In genomic region chr7:73539116-73539682, GRCm38 (mm10) we compare ENCODE assay signal across 8 mouse cellular contexts. TPM values are rescaled to one million over a fixed set of nuclear protein-coding genes. Genes with fewer than 3 reads are reported as not detected.
DNase-seq lines count a peak whose midpoint lies in the region; ATAC-seq and TF ChIP-seq lines count a peak whose summit lies in the region.

No protein-coding gene starts in this region.

- H3K4me3 ChIP-seq in forebrain, embryonic 11.5 days (ENCODE audit: low read depth, low read length): peak overlapping the region; percentile 32
- H3K4me3 ChIP-seq in liver, embryonic 14.5 days (ENCODE audit: insufficient read depth in 1 of 2, low read depth in 2 of 2, low read length in 2 of 2): peak overlapping the region; percentile 53 to 73
- peak overlapping the region; percentile 44 for H3K4me3 ChIP-seq in stomach, postnatal 0 days (ENCODE audit: low read depth, low read length)

- DNase-seq in embryo, embryonic 10 days (ENCODE audit: low spot score): peak; percentile 65
- no peak for DNase-seq in embryo, embryonic 9.5 days (ENCODE audit: extremely low spot score)
- DNase-seq in A20 (ENCODE audit: low read depth, low spot score): peak; percentile 81
- DNase-seq in forebrain, embryonic 11.5 days (ENCODE audit: low spot score): no peak
- DNase-seq in liver, embryonic 14.5 days (ENCODE audit: low read depth in 3 of 3, low spot score in 3 of 3): no peak
- DNase-seq in stomach, postnatal 0 days (ENCODE audit: low spot score): no peak
- no peak for DNase-seq in layer of hippocampus, adult 11-12 months (ENCODE audit: low spot score)
- DNase-seq in spleen, adult 18-20 months: no peak

- H3K4me1 ChIP-seq in forebrain, embryonic 11.5 days (replicated peaks; ENCODE audit: control insufficient read depth, insufficient read depth, low read length): peaks cover 7% of the 10 kb centered on the region
- peaks cover 16 to 18% of the 10 kb centered on the region in 2 experiments for H3K4me1 ChIP-seq in liver, embryonic 14.5 days (replicated peaks; ENCODE audit: control insufficient read depth in 2 of 2, insufficient read depth in 2 of 2, low read length in 1 of 2)
- H3K4me1 ChIP-seq in stomach, postnatal 0 days (replicated peaks; ENCODE audit: control insufficient read depth, insufficient read depth): no peaks in the 10 kb centered on the region; the same call in 1 of the 2 replicates

- 26% methylated on average over 2 of the region's 2 CpGs for WGBS in forebrain, embryonic 11.5 days
- 22% methylated on average over 2 of the region's 2 CpGs for WGBS in liver, embryonic 14.5 days (ENCODE audit: insufficient replicate concordance)
- WGBS in stomach, postnatal 0 days: 16% methylated on average over 2 of the region's 2 CpGs

- H3K36me3 ChIP-seq in forebrain, embryonic 11.5 days (ENCODE audit: control insufficient read depth, insufficient read depth, low read length): no peaks in the 10 kb centered on the region; the same call in 1 of the 2 replicates
- peaks cover 22% of the 10 kb centered on the region for H3K36me3 ChIP-seq in liver, embryonic 14.5 days (replicated peaks; ENCODE audit: control insufficient read depth, insufficient read depth, low read depth)
- no peaks in the 10 kb centered on the region for H3K36me3 ChIP-seq in stomach, postnatal 0 days (ENCODE audit: control insufficient read depth, insufficient read depth, low read length)

- H3K27me3 ChIP-seq in forebrain, embryonic 11.5 days (ENCODE audit: control insufficient read depth, insufficient read depth, low read length): no peaks in the 10 kb centered on the region
- no peaks in the 10 kb centered on the region for H3K27me3 ChIP-seq in liver, embryonic 14.5 days (ENCODE audit: control insufficient read depth, insufficient read depth, low read length)
- H3K27me3 ChIP-seq in stomach, postnatal 0 days (ENCODE audit: control insufficient read depth, insufficient read depth, low read length): no peaks in the 10 kb centered on the region

- no peak for ATAC-seq in forebrain, embryonic 11.5 days (replicated peaks; ENCODE audit: low FRiP score)
- ATAC-seq in liver, embryonic 14.5 days (ENCODE audit: insufficient read depth): no peak
- ATAC-seq in stomach, postnatal 0 days (ENCODE audit: low FRiP score, low TSS enrichment): no peak

- no peak for TF ChIP-seq CTCF in liver, embryonic 14.5 days (IDR thresholded peaks at IDR 0.05; ENCODE audit: low read depth)
- no peak for TF ChIP-seq CTCF in stomach, postnatal 0 days (IDR thresholded peaks at IDR 0.05; ENCODE audit: low read depth)

- peak overlapping the region; percentile 60 for H3K9ac ChIP-seq in forebrain, embryonic 11.5 days (ENCODE audit: low read length)
- H3K9ac ChIP-seq in liver, embryonic 14.5 days (replicated peaks): peak overlapping the region; percentile 67
- H3K9ac ChIP-seq in stomach, postnatal 0 days (ENCODE audit: low read length): peak overlapping the region; percentile 71

- peak overlapping the region; percentile 39; the same call in 1 of the 2 replicates for H3K27ac ChIP-seq in forebrain, embryonic 11.5 days (ENCODE audit: low read depth, low read length)
- peak overlapping the region; percentile 60 for H3K27ac ChIP-seq in liver, embryonic 14.5 days
- H3K27ac ChIP-seq in stomach, postnatal 0 days (replicated peaks): peak overlapping the region; percentile 84

- TF ChIP-seq EP300 in liver, embryonic 14.5 days (IDR thresholded peaks at IDR 0.05; ENCODE audit: low read depth): no peak
- TF ChIP-seq EP300 in stomach, postnatal 0 days (optimal IDR thresholded peaks at IDR 0.05): no peak

- H3K9me3 ChIP-seq in forebrain, embryonic 11.5 days (ENCODE audit: control insufficient read depth, low read length): no peaks in the 10 kb centered on the region
- no peaks in the 10 kb centered on the region for H3K9me3 ChIP-seq in liver, embryonic 14.5 days (ENCODE audit: control insufficient read depth, low read length)
- H3K9me3 ChIP-seq in stomach, postnatal 0 days (ENCODE audit: control insufficient read depth, low read length): no peaks in the 10 kb centered on the region

- H3K4me2 ChIP-seq in forebrain, embryonic 11.5 days (ENCODE audit: low read depth, low read length, severe bottlenecking): peak overlapping the region; percentile 70
- H3K4me2 ChIP-seq in liver, embryonic 14.5 days (ENCODE audit: low read depth): peak overlapping the region; percentile 83
- peak overlapping the region; percentile 69 for H3K4me2 ChIP-seq in stomach, postnatal 0 days (replicated peaks; ENCODE audit: low read depth)

RNA-seq across cellular contexts. Expression of gene Chd2, which starts 2.4 kb away (rescaled TPM):
- 61.0 and 66.1 TPM in 2 replicates for polyA plus RNA-seq in forebrain, embryonic 11.5 days (2014; fragmentation: Nextera tagmentation; extraction: Ambion mirVana)
- 12.0 and 13.1 TPM in 2 replicates for polyA plus RNA-seq in liver, embryonic 14.5 days (2012; rRNA removed)
- 14.8 and 17.4 TPM in 2 replicates for polyA plus RNA-seq in liver, embryonic 14.5 days (2014; fragmentation: Nextera tagmentation; extraction: Ambion mirVana)
- polyA plus RNA-seq in stomach, postnatal 0 days (2015; fragmentation: Nextera tagmentation; extraction: Ambion mirVana): 15.9 and 18.0 TPM in 2 replicates

Comparison
In these comparisons a context has a peak if more than half of its experiments do, and no peak if none do; other contexts are left out.
1. DNase-seq: peak in embryo, embryonic 10 days (single experiment) and A20 (single experiment); none in embryo, embryonic 9.5 days (single experiment), forebrain, embryonic 11.5 days (single experiment), liver, embryonic 14.5 days (0 of 3), stomach, postnatal 0 days (single experiment), layer of hippocampus, adult 11-12 months (single experiment) and spleen, adult 18-20 months (0 of 2).
2. Peak in every context shown above with its lines, with median percentiles within 50 percentile points of each other: H3K27ac ChIP-seq, H3K4me2 ChIP-seq, H3K4me3 ChIP-seq and H3K9ac ChIP-seq.